Mouse (Mus musculus) liver, adult 2 months (tissue): Measurements from ENCODE around the gene Pop7. TPM values are rescaled to one million over a fixed set of nuclear protein-coding genes. Genes with fewer than 3 reads are reported as not detected.

Experiments used
- DNase-seq: peaks from one replicate; pipeline ENCODE4 v3.0.0-alpha.2; 2011; ENCODE audit warnings: low read depth, low spot score; ENCODE audit errors: extremely low read depth
- H3K27ac ChIP-seq: fragments of 200-500 bp; replicated peaks from 2 replicates; pipeline ENCODE4 v1.5.1; 2012; ENCODE audit warnings: low read depth, mild to moderate bottlenecking, control low read depth, inconsistent platforms, low read length; ENCODE audit not compliant: insufficient read depth
- H3K27me3 ChIP-seq: fragments of 200-500 bp; 2 replicates; pipeline ENCODE4 v1.6.1; 2012; ENCODE audit warnings: mild to moderate bottlenecking, moderate library complexity, low read length, inconsistent platforms; ENCODE audit not compliant: control insufficient read depth, insufficient read depth
- H3K36me3 ChIP-seq: fragments of 200-500 bp; 2 replicates; pipeline ENCODE4 v1.6.1; 2012; ENCODE audit warnings: low read length, inconsistent platforms; ENCODE audit not compliant: control insufficient read depth, insufficient read depth
- H3K4me1 ChIP-seq: fragments of 200-500 bp; 2 replicates; pipeline ENCODE4 v1.6.1; 2011; ENCODE audit warnings: low read length; ENCODE audit not compliant: control insufficient read depth, insufficient read depth
- H3K4me3 ChIP-seq: fragments of 200-500 bp; 2 replicates; pipeline ENCODE4 v1.5.1; 2011; ENCODE audit warnings: low read depth, mild to moderate bottlenecking, control low read depth, low read length, moderate library complexity; ENCODE audit not compliant: insufficient read depth
- H3K79me2 ChIP-seq: fragments of 200-500 bp; 2 replicates; pipeline ENCODE4 v1.6.1; 2012; ENCODE audit warnings: inconsistent platforms, mild to moderate bottlenecking, low read length, moderate library complexity; ENCODE audit not compliant: control insufficient read depth, insufficient read depth
- H3K9ac ChIP-seq: fragments of 200-500 bp; 2 replicates; pipeline ENCODE4 v1.6.1; 2012; ENCODE audit warnings: low read depth, mild to moderate bottlenecking, control low read depth, inconsistent platforms, low read length
- CTCF ChIP-seq: fragments of 200-500 bp; IDR thresholded peaks from 2 replicates; pipeline ENCODE4 v1.5.1; 2011; ENCODE audit warnings: low read depth, low read length, control low read depth
- POLR2A ChIP-seq: fragments of 200-500 bp; IDR thresholded peaks from 2 replicates; pipeline ENCODE4 v1.6.1; 2011; ENCODE audit warnings: low read length, control low read depth; ENCODE audit not compliant: insufficient read depth; ENCODE audit errors: extremely low read depth
- WGBS: fragments of 180-500 bp; shearing (Covaris S2); methylation state at CpG from one replicate; pipeline ENCODE4 v1.1.7; 2018; 5-methylcytosine and 5-hydroxymethylcytosine counted together
- polyA plus RNA-seq: library from polyadenylated mRNA; depleted of rRNA; stranded (reverse); fragments of >200 nt; gene quantifications from 2 replicates; pipeline ENCODE4 v1.2.3, GENCODE M21; 2012
- total RNA-seq: library from RNA; depleted of rRNA; stranded (reverse); fragments of >200 nt; gene quantifications from 2 replicates; pipeline ENCODE4 v1.2.3, GENCODE M21; 2014

Pop7 gene
- total and polyA plus RNA-seq, 2 experiments: 5.9 to 17.8 TPM

GRCm38 (mm10) chr5:137533117-137533827, 31.0 kb upstream of the Pop7 start, which contains the start of the genes Epo and Gnb2:
TSS of gene Epo (minus strand) at chr5:137533242.
TSS of gene Gnb2 (minus strand) at chr5:137533510.
- TF ChIP-seq POLR2A (peak; percentile 82), CTCF (no peak)
- Histone ChIP-seq H3K4me1 (peaks cover 7% of the 10 kb centered on the region; the same call in 1 of the 2 replicates), H3K79me2 (peaks cover 19% of the 10 kb centered on the region), H3K4me3 (peak within 1 kb of the TSS; percentile 78), H3K36me3 (peaks cover 4% of the 10 kb centered on the region), H3K9ac (peak within 1 kb of the TSS; percentile 83), H3K27me3 (no peaks in the 10 kb centered on the region), H3K27ac (peak within 1 kb of the TSS; percentile 92)
- under 1% methylated on average over 40 of the region's 40 CpGs for WGBS
- peak; percentile 92 for DNase-seq

- H3K9ac ChIP-seq: peak overlapping the region; percentile 83
- H3K79me2 ChIP-seq: peaks cover 19% of the 10 kb centered on the region
- TF ChIP-seq CTCF (no peak), POLR2A (no peak)
- H3K36me3 ChIP-seq: peaks cover 9% of the 10 kb centered on the region
- H3K27me3 ChIP-seq: no peaks in the 10 kb centered on the region
- H3K27ac ChIP-seq: peak overlapping the region; percentile 92
- DNase-seq: no peak
- peaks cover 7% of the 10 kb centered on the region; the same call in 1 of the 2 replicates for H3K4me1 ChIP-seq
- peak overlapping the region; percentile 78 for H3K4me3 ChIP-seq
- WGBS: 0% methylated on average over 12 of the region's 12 CpGs
Observed at GRCm38 (mm10) chr5:137532808-137533116, 30.4 kb upstream of the Pop7 start.

GRCm38 (mm10) chr5:137532131-137532807, 30.0 kb upstream of the Pop7 start:
- peak overlapping the region; percentile 83 for H3K9ac ChIP-seq
- peak; percentile 25 for DNase-seq

GRCm38 (mm10) chr5:137531414-137532130, 29.3 kb upstream of the Pop7 start:
- TF ChIP-seq CTCF (no peak), POLR2A (no peak)
- Histone ChIP-seq H3K36me3 (peaks cover 11% of the 10 kb centered on the region), H3K79me2 (peaks cover 19% of the 10 kb centered on the region), H3K9ac (peak overlapping the region; percentile 83), H3K4me1 (peaks cover 7% of the 10 kb centered on the region; the same call in 1 of the 2 replicates), H3K4me3 (peak overlapping the region; percentile 78), H3K27ac (peak overlapping the region; percentile 92), H3K27me3 (no peaks in the 10 kb centered on the region)
- DNase-seq: no peak
- WGBS: 2% methylated on average over 51 of the region's 51 CpGs

More at GRCm38 (mm10) chr5:137532131-137532807, 30.0 kb upstream of the Pop7 start:
- H3K79me2 ChIP-seq: peaks cover 19% of the 10 kb centered on the region
- H3K36me3 ChIP-seq: peaks cover 11% of the 10 kb centered on the region
- WGBS: under 1% methylated on average over 19 of the region's 19 CpGs
- H3K27ac ChIP-seq: peak overlapping the region; percentile 92
- H3K4me1 ChIP-seq: peaks cover 7% of the 10 kb centered on the region; the same call in 1 of the 2 replicates
- no peaks in the 10 kb centered on the region for H3K27me3 ChIP-seq
- TF ChIP-seq POLR2A: no peak
- TF ChIP-seq CTCF: no peak
- H3K4me3 ChIP-seq: peak overlapping the region; percentile 78

GRCm38 (mm10) chr5:137530588-137531413, 28.5 kb upstream of the Pop7 start:
- DNase-seq: peak; percentile 29
- WGBS: 14% methylated on average over 45 of the region's 46 CpGs
- Histone ChIP-seq H3K4me3 (peak overlapping the region; percentile 78), H3K27me3 (no peaks in the 10 kb centered on the region), H3K4me1 (peaks cover 7% of the 10 kb centered on the region; the same call in 1 of the 2 replicates), H3K36me3 (peaks cover 11% of the 10 kb centered on the region), H3K79me2 (peaks cover 19% of the 10 kb centered on the region), H3K27ac (peak overlapping the region; percentile 51), H3K9ac (peak overlapping the region; percentile 83)
- no peak for TF ChIP-seq CTCF
- TF ChIP-seq POLR2A: no peak
